Mouse (Mus musculus) hindbrain, embryonic 15.5 days (tissue): ENCODE measurements around the gene Nlrc3. TPM values are rescaled to one million over a fixed set of nuclear protein-coding genes. Genes with fewer than 3 reads are reported as not detected.
"Not testable (repeated sequence)": the region's sequence is repeated elsewhere in the genome, so short reads cannot be mapped to it uniquely, and the experiment has no call there.

Experiments
- ATAC-seq: fragments of 200-750 bp; cut with Nextera tagmentation; 2 replicates; pipeline ENCODE4 v1.8.0; 2017; ENCODE audit warnings: low read depth, moderate number of reproducible peaks, moderate TSS enrichment; ENCODE audit not compliant: low FRiP score
- H3K27ac ChIP-seq: fragments of 300-500 bp; sonication (generic); replicated peaks from 2 replicates; pipeline ENCODE4 v1.5.1; 2015; ENCODE audit warnings: mild to moderate bottlenecking, inconsistent platforms
- H3K27me3 ChIP-seq: fragments of 300-500 bp; sonication (generic); 2 replicates; pipeline ENCODE4 v1.6.1; 2015; ENCODE audit warnings: control low read depth, inconsistent platforms
- H3K36me3 ChIP-seq: fragments of 300-500 bp; sonication (generic); 2 replicates; pipeline ENCODE4 v1.6.1; 2015; ENCODE audit warnings: control low read depth, inconsistent platforms
- H3K4me1 ChIP-seq: fragments of 300-500 bp; sonication (generic); replicated peaks from 2 replicates; pipeline ENCODE4 v1.6.1; 2015; ENCODE audit warnings: control low read depth, inconsistent platforms
- H3K4me2 ChIP-seq: fragments of 300-500 bp; sonication (generic); 2 replicates; pipeline ENCODE4 v1.6.1; 2015; ENCODE audit warnings: moderate library complexity, mild to moderate bottlenecking, inconsistent platforms
- H3K4me3 ChIP-seq: fragments of 300-500 bp; sonication (generic); 2 replicates; pipeline ENCODE4 v1.5.1; 2015; ENCODE audit warnings: mild to moderate bottlenecking, inconsistent platforms
- H3K9ac ChIP-seq: fragments of 300-500 bp; sonication (generic); 2 replicates; pipeline ENCODE4 v1.6.1; 2015; ENCODE audit warnings: inconsistent platforms
- H3K9me3 ChIP-seq: fragments of 300-500 bp; sonication (generic); 2 replicates; pipeline ENCODE4 v1.6.1; 2016; ENCODE audit warnings: control low read depth, inconsistent platforms
- WGBS: fragments of 180-500 bp; shearing (Covaris S2); methylation state at CpG from one replicate; pipeline ENCODE4 v1.1.7; 2015; 5-methylcytosine and 5-hydroxymethylcytosine counted together
- polyA plus RNA-seq: library from polyadenylated mRNA; unstranded; fragments of >200 nt; fragmentation: Nextera tagmentation; extraction: Ambion mirVana; gene quantifications from 2 replicates; pipeline ENCODE4 v1.2.1, GENCODE M21; 2015

Gene Nlrc3
- 0.92 and 0.93 TPM in 2 replicates for polyA plus RNA-seq

DNA sequence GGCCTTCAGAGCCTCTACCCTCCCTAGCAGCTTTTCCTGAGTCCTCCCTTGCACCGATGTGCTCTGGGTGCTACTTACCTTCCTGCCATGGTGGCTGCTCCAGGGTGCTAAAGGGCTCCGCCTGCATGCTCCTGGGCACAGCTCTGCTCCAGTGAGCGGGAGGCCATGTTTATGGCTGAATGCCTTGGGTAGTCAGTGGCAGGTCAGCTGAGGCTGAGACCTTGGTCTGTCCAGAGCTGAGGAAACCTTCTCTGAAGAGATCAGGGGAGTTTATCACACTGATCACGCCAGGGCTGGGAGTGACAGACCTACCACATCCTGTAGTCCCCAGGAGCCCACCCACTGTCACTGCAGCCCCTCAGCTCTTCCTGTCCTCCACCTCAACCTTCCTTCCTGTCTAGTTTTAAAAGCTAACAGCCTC, at the start of gene Nlrc3:
Gene Nlrc3, minus strand, starts transcription at position 382 of the 421 bp plus-strand sequence.
- 78% methylated on average over 4 of the region's 4 CpGs for WGBS
- no peak within 1 kb of the TSS for H3K4me3 ChIP-seq
- no peak within 1 kb of the TSS for H3K9ac ChIP-seq
- H3K4me1 ChIP-seq, result 0 out of 2 replicates have a peak, but pooled peaks cover 3% of the 10 kb centered on the region
- ATAC-seq, result peak; percentile 49; the same call in 1 of the 2 replicates
- no peak within 1 kb of the TSS for H3K27ac ChIP-seq
- no peak within 1 kb of the TSS for H3K4me2 ChIP-seq
- H3K9me3 ChIP-seq, result no peaks in the 10 kb centered on the region
- H3K27me3 ChIP-seq, result no peaks in the 10 kb centered on the region
- peaks cover 35% of the 10 kb centered on the region for H3K36me3 ChIP-seq

DNA sequence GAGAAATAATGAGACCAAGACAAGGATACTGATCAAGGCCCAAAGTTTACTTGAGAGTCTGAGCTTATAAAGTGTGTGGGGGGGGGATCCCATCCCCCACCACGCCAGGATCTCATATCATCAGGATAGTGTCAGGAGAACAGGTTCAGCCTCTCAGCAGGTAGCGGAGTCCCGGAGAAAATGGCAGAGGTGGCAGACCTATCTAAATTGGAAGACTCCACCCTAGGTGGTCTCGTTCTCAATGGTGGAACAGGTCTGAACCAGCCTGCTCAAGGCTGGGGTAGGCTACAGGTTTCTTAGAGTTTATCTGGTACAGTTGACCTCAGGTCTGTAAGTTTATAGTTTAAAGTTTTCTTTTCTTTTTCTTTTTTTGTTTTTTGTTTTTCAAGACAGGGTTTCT, 46.3 kb upstream of the Nlrc3 start:
- no peak for ATAC-seq
- Histone ChIP-seq H3K36me3 (no peaks in the 10 kb centered on the region), H3K4me1 (no peaks in the 10 kb centered on the region), H3K27me3 (no peaks in the 10 kb centered on the region), H3K4me3 (no peak overlapping the region), H3K9me3 (no peaks in the 10 kb centered on the region), H3K27ac (no peak overlapping the region), H3K9ac (no peak overlapping the region), H3K4me2 (no peak overlapping the region)
- WGBS, result 76% methylated on average over 4 of the region's 4 CpGs

DNA sequence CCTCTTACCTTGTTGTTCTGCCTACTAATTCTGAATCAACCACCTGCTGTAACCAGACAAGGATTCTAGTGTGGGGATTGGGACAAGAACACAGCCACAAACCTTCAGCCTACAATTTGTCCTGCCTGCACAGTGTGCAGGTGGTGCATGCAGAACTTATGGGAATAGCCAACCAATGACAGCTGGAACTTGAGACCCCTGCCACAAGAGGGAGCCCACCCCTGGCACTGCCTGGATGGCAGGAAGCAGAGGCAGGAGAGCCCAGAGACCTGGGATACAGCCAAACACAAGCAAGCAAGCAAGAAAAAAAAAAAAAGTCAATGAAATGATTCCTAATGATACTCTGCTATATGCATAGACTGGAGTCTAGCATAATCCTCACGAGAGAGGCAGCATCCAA, 44.8 kb upstream of the Nlrc3 start:
- Histone ChIP-seq H3K27ac (no peak overlapping the region), H3K4me1 (no peaks in the 10 kb centered on the region), H3K9me3 (no peaks in the 10 kb centered on the region), H3K9ac (no peak overlapping the region), H3K36me3 (no peaks in the 10 kb centered on the region), H3K4me2 (no peak overlapping the region), H3K4me3 (no peak overlapping the region), H3K27me3 (no peaks in the 10 kb centered on the region)
- no peak for ATAC-seq
- WGBS, result 88% methylated on average over 1 of the region's 1 CpGs

DNA sequence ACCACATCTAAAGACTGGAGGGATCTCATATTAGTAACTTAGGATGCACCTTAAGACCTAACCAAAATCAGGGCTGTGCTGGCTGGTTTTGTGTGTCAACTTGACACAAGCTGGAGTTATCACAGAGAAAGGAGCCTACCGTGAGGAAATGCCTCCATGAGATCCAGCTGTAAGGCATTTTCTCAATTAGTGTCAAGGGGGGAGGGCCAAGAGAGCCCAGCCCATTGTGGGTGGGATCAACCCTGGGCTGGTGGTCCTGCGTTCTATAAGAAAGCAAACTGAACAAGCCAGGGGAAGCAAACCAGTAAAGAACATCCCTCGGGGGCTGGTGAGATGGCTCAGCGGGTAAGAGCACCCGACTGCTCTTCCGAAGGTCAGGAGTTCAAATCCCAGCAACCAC, 41.0 kb upstream of the Nlrc3 start:
- H3K9ac ChIP-seq, H3K9me3 ChIP-seq, H3K4me1 ChIP-seq, H3K27ac ChIP-seq, H3K4me3 ChIP-seq, ATAC-seq, H3K36me3 ChIP-seq, H3K4me2 ChIP-seq, H3K27me3 ChIP-seq: not testable (repeated sequence)
- WGBS, result 79% methylated on average over 6 of the region's 6 CpGs

DNA sequence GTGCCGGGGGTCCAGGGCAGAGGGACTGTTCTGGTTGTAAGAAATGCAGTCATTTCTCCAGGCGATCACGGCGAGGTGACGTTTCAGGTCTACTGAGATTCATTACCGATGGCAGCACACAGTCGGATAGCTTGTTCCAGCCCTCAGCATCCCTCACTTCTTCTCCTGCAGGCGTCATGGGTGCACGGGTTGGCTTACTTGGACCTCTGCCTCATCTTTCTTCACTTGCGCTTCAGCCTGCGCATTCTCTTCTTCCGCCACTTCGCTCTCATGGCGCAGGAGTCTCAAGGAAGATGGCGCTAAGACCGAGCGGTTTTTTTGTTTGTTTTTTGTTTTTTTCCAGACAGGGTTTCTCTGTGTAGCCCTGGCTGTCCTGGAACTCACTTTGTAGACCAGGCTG, 40.4 kb upstream of the Nlrc3 start:
- H3K9ac ChIP-seq, H3K4me2 ChIP-seq, H3K36me3 ChIP-seq, H3K4me3 ChIP-seq, ATAC-seq, H3K9me3 ChIP-seq, H3K27me3 ChIP-seq, H3K27ac ChIP-seq, H3K4me1 ChIP-seq: not testable (repeated sequence)
- WGBS, result 81% methylated on average over 17 of the region's 17 CpGs

DNA sequence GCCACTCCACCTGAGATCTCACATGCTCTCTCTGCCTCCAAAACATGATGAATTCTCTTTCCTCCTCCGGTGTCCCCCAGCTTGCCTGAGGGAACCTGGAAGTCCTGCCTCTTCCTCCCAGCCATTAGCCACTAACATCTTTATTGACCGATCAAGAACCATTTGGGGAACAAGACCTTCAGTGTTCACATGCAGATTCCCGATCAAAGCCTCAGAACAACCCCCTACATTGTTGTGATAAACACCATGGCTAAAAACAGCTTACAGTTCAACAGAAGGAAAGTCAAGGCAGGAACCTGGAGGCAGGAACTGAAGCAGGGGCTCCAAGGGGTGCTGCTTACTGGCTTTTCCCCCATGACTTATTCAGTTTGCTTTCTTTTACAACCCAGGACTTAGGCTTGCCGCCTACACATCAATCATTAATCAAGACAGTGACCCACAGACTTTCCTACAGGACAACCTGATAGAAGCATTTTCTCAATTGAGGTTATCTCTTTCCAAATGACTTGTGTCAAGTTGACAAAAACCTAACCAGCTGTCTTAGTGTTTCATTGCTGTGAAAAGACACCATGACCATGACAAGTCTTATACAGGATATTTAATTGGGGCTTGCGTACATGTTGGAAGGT, 37.7 kb upstream of the Nlrc3 start:
- ATAC-seq, result no peak
- no peak overlapping the region for H3K27ac ChIP-seq
- H3K36me3 ChIP-seq, result no peaks in the 10 kb centered on the region
- H3K27me3 ChIP-seq, result no peaks in the 10 kb centered on the region
- H3K4me1 ChIP-seq, result no peaks in the 10 kb centered on the region
- no peak overlapping the region for H3K4me3 ChIP-seq
- H3K9me3 ChIP-seq, result no peaks in the 10 kb centered on the region
- no peak overlapping the region for H3K9ac ChIP-seq
- 81% methylated on average over 5 of the region's 5 CpGs for WGBS
- H3K4me2 ChIP-seq, result no peak overlapping the region

DNA sequence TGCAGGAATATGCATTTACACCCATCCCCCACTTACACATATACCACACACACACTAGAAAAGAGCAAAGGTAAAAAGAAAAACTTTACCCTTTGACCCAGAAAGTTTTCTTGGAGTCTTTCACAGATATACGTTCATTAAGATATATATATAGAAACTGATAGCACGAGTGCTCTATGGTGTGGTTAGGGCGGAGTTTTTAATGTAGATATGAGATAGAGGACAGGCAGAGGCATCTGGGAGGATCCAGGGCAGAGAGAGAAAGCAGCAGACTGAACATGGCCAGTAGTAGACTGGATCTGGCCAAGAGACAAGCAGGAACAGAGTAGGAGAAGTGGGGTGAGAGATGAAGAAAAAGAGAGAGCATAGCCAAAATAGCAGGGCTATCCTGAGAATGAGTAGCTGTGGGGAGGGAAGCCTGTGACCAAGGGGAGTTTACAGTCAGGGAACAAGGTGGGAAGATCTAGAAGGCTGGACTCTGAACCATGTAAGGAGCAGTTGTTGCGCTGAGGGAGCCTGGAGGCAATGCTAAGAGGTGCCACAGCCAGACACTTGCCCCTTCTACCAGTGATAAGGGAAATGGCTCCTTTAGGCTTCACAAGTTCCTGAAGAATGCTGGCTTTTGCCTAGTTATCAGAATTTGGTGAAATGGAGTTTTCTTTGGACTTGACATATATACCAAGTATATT, 36.6 kb upstream of the Nlrc3 start:
- H3K4me1 ChIP-seq, result no peaks in the 10 kb centered on the region
- no peak for ATAC-seq
- no peaks in the 10 kb centered on the region for H3K27me3 ChIP-seq
- no peak overlapping the region for H3K4me2 ChIP-seq
- H3K9ac ChIP-seq, result no peak overlapping the region
- WGBS, result 81% methylated on average over 4 of the region's 4 CpGs
- no peak overlapping the region for H3K4me3 ChIP-seq
- no peak overlapping the region for H3K27ac ChIP-seq
- no peaks in the 10 kb centered on the region for H3K36me3 ChIP-seq
- H3K9me3 ChIP-seq, result no peaks in the 10 kb centered on the region

DNA sequence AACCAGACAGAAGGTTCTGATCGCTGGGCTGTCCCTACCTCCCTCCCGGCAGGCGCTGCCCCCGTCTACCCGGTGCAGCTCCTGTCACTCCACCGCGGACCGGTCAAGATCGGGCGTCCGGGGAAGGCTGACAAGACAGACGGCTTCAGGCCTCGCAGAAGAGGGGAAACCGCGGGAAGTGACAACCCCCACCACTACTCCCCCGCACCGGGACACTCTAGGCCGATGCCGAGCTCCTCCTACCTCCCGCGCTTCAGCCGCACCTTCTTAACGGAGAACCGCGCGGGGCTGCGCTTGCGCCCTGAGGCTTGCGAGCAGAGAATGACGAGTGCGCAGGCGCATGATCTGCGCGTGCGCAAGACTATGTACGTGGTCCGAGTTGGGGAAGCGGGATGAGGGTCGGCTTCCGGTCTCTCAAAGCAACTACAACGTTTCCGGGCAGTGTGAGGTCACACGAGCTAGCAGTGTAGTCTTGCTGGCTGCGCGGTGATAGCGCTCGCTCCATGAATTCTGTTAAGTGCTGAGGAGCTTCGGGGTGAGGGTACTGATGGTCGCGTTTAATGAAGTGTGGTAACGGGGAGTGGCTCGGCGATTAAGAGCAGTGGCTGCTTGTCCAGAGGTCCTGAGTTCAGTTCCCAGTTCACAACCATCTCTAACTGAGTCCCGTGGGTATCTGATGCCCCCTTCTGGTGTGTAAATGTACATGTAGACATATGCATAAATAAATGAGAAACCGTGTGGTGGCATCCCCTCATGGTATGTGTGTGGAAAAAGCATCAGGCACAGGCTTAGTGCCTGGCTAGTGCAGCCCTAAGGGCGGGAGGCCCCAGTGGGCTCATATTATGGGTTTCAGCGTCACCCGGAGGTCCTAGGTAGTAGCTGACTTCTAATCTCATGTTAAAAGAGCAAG, 27.3 kb upstream of the Nlrc3 start, which contains the start of gene Slx4:
Gene Slx4, minus strand, starts transcription at position 282 of the 910 bp plus-strand sequence.
- Histone ChIP-seq H3K4me1 (peaks cover 21% of the 10 kb centered on the region), H3K36me3 (peaks cover 25% of the 10 kb centered on the region), H3K27me3 (no peaks in the 10 kb centered on the region), H3K27ac (peak within 1 kb of the TSS; percentile 90), H3K4me2 (peak within 1 kb of the TSS; percentile 87), H3K9ac (peak within 1 kb of the TSS; percentile 97), H3K9me3 (no peaks in the 10 kb centered on the region), H3K4me3 (peak within 1 kb of the TSS; percentile 88)
- peak; percentile 98 for ATAC-seq
- WGBS, result 1% methylated on average over 58 of the region's 58 CpGs

DNA sequence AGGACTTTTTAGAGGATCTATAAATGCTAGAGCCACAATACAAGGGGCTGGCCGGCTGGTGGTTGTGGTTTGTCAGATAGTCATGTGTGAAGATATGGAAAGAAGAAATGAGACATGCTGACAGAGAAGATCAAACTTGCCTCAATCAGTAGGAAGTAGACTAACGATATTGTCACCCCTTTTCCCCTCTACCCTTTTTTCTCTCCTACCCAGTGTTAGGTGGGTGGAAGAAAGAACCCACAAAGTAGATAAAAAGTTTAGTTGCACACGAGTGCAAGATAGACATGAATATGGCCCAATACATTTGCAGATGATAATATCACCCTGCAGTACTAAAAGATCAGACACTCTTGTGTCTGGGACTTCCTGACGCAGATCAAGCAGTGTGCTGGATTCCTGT, 12.0 kb upstream of the Nlrc3 start:
- H3K27me3 ChIP-seq, result no peaks in the 10 kb centered on the region
- H3K4me3 ChIP-seq, result no peak overlapping the region
- 97% methylated on average over 4 of the region's 4 CpGs for WGBS
- H3K9ac ChIP-seq, result no peak overlapping the region
- peaks cover 93% of the 10 kb centered on the region for H3K36me3 ChIP-seq
- no peaks in the 10 kb centered on the region for H3K4me1 ChIP-seq
- H3K4me2 ChIP-seq, result no peak overlapping the region
- no peak overlapping the region for H3K27ac ChIP-seq
- H3K9me3 ChIP-seq, result no peaks in the 10 kb centered on the region
- no peak for ATAC-seq

DNA sequence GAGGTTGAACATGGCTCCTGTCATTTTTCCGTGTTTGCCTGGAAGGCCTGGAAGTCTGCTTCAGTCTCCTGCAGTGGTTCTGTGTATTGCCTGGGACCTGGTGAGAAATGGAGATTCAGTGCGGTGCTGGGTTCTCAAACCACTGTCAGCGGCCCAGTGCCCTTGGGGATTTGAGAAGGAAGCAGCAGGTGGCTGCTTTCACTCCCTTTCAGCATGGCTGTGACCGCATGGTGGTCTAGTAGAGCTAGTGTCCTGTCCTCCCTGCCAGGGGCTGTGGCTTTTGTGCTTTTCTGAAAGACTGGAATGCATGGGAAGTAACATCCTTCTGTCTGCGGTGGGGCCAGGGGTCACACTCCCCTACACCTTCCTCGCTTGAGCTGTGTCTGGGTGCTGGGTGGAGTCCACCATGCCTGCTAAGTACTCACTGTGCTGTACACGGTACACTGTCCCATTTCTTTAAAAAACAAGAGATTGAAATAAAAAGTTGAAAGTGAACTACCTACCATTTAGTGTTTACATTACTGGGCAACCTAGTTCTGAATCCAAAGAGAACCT, 6.8 kb upstream of the Nlrc3 start:
- H3K4me1 ChIP-seq, result no peaks in the 10 kb centered on the region
- no peak overlapping the region for H3K9ac ChIP-seq
- no peak overlapping the region for H3K27ac ChIP-seq
- ATAC-seq, result no peak
- H3K4me3 ChIP-seq, result no peak overlapping the region
- 51% methylated on average over 7 of the region's 7 CpGs for WGBS
- H3K36me3 ChIP-seq, result peaks cover 96% of the 10 kb centered on the region
- H3K27me3 ChIP-seq, result no peaks in the 10 kb centered on the region
- H3K9me3 ChIP-seq, result no peaks in the 10 kb centered on the region
- H3K4me2 ChIP-seq, result no peak overlapping the region

DNA sequence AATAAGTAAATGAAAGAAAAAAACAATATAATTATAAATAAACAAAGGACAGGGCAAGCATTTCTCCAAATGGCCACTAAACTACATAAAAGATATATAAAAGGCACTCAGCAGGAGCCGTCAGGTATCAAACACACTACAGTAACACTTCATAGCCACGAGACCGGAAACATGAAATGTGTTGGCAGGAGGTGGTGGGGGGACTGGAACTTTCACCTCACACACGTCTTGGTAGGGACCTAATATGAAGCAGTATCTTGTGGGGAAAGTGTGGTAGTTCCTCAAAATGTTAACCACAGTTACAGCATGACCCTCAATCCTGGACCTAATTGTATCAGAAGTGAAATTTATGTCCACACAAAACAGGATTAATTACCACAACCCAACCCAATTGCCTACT, 5.7 kb upstream of the Nlrc3 start:
- no peaks in the 10 kb centered on the region for H3K9me3 ChIP-seq
- no peaks in the 10 kb centered on the region for H3K27me3 ChIP-seq
- H3K4me3 ChIP-seq, result no peak overlapping the region
- peaks cover 91% of the 10 kb centered on the region for H3K36me3 ChIP-seq
- no peak for ATAC-seq
- H3K9ac ChIP-seq, result no peak overlapping the region
- H3K27ac ChIP-seq, result no peak overlapping the region
- H3K4me2 ChIP-seq, result no peak overlapping the region
- WGBS, result 88% methylated on average over 4 of the region's 4 CpGs
- H3K4me1 ChIP-seq, result no peaks in the 10 kb centered on the region

DNA sequence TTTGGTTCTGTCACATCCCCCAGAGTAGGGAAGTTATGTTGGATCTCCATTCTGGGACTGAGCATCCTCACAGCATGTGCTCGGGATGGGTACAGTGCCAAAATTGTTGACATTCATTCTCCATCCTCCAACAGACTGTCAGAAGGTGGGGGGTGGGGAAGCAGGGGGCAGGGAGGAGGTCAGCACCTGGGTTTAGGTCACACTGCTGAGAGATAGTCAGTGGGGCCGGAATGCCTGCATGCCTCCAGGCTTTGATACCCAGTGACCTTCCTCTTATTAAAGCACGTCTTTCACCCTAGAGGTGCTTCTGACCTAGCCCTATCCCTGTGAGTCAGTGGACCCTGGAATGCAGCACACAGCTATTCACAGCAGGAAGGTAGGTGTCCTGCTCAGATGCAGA, 280 bp upstream of the Nlrc3 start:
- Histone ChIP-seq H3K9ac (no peak overlapping the region), H3K36me3 (peaks cover 40% of the 10 kb centered on the region), H3K9me3 (no peaks in the 10 kb centered on the region), H3K4me3 (no peak overlapping the region), H3K4me2 (no peak overlapping the region), H3K4me1 (0 out of 2 replicates have a peak, but pooled peaks cover 3% of the 10 kb centered on the region), H3K27me3 (no peaks in the 10 kb centered on the region), H3K27ac (no peak overlapping the region)
- ATAC-seq, result no peak
- WGBS, result 52% methylated on average over 3 of the region's 3 CpGs
